Mouse (Mus musculus): ENCODE results near the gene Krtap24-1.

The Krtap24-1 gene

GRCm38 (mm10) chr16:88611922-88612321 lies at the start of gene Krtap24-1:
Gene Krtap24-1, minus strand, starts transcription at chr16:88612279.
- DNase-seq = no peak

DNA sequence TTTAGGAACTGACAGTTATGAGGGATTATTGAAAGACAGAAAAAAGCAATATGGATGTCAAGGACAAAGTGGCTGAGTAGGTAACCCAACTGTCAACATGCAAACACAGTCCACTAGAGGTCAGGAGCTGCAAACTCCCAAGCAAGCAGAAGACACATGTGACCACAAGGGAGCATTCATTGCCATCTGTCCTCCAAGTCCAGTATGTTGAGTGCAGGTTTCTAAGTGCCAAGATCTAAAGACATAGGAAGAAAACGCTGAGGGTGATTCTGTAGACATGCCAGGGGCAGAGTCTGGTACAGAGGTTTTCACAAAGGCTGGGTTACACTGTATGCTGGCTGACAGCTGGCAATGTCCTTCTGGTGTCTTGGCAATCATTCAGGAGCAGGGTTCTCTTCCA lies 45.3 kb upstream of the Krtap24-1 start:
- DNase-seq = no peak

DNA sequence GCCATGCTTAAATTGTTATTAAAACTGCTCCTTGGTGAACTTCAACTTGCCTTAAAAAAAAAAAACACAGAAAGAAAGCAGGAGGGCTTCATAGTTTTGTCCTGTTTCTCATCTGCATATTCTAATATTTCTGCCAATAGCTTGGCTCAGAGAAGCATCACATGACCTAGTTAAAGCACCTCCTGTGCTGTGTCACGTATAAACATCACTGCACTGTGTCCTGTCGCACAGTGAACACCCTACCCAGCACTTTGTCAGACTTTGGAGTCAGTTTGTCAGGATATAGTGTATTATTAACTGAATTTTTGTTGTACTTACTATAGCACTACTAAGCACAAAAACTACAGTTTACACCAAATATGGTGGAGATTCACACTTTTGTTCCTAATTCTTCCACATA lies 39.9 kb upstream of the Krtap24-1 start:
- DNase-seq = no peak

DNA sequence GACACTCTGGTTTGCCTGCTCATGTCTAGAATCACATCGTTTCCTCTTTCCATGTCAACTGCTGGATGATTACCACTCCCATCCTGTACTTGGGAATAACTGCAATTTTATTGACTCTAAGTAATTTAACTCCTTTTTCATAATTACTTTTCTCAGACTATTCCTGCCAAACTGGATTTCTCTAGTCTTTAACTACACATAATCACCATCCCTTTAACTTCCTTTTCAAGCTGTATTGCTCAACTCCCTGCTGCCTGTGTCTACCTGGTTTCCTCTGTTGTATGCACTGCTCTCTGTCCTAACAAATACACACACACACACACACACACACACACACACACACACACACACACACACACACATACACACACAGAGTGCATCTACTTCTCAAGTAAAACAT lies 39.0 kb upstream of the Krtap24-1 start:
- DNase-seq = no peak

GRCm38 (mm10) chr16:88647358-88647846 lies 35.3 kb upstream of the Krtap24-1 start, which contains the start of gene Krtap26-1:
Gene Krtap26-1, minus strand, starts transcription at chr16:88647796.
- no peak for DNase-seq

DNA sequence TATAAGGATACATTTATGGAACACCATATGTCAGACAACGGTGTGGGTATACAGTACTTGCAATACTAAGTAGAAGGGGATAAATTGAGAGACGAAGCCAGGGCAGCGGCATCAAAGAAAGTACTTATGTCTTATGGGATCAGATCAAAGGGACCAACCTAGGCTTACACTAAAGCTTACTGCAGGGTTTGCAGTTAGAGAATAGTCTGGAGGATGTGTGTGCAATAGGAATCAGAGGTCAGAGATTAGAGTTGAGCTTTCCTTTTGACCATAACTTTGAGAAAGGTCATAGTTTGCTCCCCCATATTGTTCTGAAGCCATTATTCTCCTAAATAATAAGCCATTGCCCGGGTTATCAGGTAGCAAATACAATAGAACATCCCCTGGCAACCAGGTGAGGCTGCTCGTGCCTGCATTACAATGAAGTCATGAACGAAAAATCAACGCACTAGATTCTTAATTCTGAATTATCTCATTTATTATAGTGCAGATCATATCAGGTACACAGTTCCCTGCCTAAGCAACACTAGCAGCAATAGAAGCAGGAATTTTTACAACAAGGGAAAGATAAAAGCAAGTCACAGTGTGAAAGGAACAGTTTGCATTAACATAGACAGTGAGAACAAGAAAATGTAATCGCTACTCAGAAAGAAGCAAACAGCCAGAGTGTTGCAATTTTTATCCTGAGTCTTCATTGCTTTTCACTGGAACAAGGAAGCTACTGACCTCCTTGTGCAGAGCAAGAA lies 34.5 kb upstream of the Krtap24-1 start:
- DNase-seq = no peak

DNA sequence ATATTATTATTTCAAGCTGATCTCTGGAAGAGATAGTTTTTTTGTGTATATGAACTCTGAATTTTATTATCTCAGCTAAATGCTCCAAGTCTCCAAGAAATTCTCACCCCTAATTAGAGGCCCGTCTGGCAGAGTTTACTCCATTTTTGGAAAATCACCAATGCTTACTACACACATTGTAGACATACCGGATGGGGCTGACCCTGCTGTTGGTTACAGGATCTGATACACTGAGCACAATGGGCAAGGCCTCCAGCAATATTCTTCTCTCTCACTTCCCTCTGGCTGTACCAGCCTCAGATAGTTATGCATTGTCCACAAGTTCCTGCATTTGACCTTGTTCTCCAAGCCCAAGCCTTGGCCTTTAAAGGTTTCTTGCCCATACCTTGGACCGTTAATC lies 28.0 kb upstream of the Krtap24-1 start:
- DNase-seq = no peak

- no peak for DNase-seq
Observed at GRCm38 (mm10) chr16:88635142-88635541, 23.1 kb upstream of the Krtap24-1 start.

- DNase-seq = no peak
Observed at GRCm38 (mm10) chr16:88631474-88631873, 19.4 kb upstream of the Krtap24-1 start.

- no peak for DNase-seq
Observed at GRCm38 (mm10) chr16:88627566-88627965, 15.5 kb upstream of the Krtap24-1 start, which contains the start of gene 2310079G19Rik. Gene 2310079G19Rik, minus strand, starts transcription at chr16:88627666.

DNA sequence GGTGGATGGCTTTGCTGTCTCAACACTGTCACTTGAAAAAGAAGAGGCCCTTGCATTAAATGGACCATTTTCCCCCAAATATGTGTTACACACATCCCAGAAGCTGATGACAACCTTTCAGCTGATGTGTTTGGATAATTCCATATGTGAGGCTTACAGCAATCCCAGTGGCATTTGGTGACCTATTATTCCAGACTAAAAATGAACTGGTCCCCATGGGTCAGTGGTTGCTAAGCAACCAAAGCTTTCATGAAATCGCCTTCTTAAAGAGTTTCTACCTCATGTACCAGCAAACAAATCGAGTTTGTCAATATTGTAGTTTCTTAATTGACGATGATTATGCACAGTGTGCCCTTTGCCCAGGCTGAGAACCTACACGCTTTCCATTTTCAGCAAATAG lies 633 bp upstream of the Krtap24-1 start:
- no peak for DNase-seq

DNA sequence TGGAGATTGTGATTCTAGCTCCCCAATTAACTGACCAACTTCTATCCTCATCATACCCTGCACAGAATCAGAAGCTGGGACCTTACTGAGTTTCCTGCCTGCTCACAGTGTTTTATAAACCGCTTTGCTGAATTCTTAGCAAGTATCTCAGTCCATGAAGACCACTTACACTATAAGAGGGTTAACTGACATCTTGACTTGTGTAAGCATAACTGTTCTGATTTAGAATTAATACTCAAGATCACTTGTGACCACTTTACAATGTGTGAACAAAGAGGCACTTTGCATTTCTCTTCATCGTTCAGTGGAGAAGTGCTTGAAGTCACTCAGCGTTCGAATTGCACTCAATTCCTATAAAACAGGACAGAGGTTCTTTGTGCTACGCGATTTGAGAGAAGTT lies 7.5 kb downstream of the Krtap24-1 start:
- no peak for DNase-seq

- DNase-seq = no peak
Observed at GRCm38 (mm10) chr16:88602464-88602863, 9.6 kb downstream of the Krtap24-1 start.

GRCm38 (mm10) chr16:88600303-88600702 lies 11.8 kb downstream of the Krtap24-1 start:
- no peak for DNase-seq

DNA sequence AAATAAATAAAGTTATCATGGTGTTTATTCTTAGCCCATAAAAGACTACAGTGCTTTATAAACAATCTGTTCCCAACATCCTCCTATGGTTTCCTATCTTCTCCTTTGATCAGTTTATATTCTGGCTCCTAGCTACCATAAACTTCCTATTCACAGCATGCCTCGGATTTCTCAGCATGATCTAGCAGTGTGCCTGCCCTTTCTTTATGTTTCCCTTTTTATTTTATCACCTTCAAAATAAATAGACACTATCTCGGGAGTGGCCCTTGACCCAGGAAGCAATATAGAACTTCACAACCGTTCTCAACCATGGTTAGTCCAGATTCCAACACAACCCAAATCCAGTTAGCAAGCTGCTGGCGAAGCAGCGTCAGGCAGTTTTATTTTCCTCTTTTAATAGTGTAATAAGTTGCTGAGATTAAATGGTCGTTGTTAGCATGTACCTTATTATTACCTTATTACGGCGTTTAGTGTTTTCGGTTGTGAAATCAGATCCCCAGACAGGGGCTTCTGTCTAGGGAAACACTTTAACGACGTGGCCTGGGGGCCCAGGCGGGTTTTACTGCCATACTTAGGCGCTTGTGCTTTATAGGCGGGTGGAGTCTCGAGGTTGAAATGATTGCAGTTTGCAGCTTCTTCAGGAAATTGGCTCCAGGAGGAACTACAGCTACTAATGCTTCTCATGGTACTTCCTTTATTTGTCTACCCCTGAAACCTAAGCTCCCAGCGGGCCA lies 12.4 kb downstream of the Krtap24-1 start:
- no peak for DNase-seq

- no peak for DNase-seq
Observed at GRCm38 (mm10) chr16:88592758-88593157, 19.3 kb downstream of the Krtap24-1 start.

- DNase-seq = no peak
Observed at GRCm38 (mm10) chr16:88583338-88583737, 28.7 kb downstream of the Krtap24-1 start.

DNA sequence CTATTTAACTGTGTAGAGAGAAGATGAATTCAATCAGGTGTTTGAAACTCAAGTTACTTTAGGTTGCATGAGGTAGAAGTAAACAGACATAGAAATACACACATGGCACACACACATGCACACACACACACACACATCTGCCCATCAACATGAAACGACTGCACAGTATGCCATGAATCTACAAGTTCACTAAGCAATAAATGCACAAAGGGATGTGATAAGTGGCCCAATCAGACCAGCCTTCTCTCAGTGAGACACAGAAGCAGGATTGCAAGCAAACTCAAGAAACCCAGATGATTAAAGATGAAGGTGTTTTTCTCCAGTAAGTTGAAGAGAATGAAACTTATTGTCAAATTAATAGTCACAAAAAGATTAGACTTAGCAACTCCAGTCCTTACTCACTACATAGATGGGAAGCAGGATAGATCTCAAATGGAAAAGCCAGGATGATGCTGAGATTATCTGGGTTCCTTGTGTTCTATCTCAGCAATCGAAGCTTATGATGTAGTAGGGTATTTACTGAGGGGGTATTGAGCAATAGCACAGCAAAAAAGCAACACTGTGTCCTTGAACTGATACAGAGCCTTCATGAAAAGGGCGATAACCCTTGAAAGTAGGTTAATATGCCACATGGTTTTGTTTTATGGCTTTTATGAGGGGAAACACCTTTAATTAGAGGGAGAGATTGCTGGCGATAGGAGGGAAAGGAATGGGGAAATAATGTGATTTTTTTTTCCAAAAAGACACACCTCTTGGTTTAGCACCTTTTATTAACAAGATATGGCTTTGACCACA lies 36.0 kb downstream of the Krtap24-1 start:
- no peak for DNase-seq

DNA sequence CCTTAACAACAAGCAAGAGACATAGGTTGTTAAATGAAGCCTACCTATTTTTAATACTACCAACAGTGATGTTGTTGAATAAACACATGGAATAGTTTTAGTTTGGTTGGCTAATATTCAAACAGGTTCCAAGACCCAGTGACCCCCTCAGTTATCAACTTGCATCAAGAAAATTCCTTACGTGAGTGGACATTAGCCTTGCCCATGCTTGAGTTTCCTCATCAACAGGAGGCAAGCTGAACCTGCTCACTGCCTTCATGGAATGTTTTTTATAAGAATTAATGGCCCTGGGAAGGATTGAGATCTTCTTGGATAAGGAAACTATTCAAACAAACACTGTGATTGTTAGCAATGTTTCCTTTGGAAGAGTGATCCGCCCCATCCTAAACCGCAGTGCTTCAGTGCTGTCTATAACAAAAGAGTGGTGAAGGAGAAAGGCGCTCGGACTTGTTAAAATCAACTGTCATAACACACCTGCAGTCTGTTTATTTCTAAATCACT lies 39.1 kb downstream of the Krtap24-1 start:
- no peak for DNase-seq

- no peak for DNase-seq
Observed at GRCm38 (mm10) chr16:88570136-88570535, 41.9 kb downstream of the Krtap24-1 start.

DNA sequence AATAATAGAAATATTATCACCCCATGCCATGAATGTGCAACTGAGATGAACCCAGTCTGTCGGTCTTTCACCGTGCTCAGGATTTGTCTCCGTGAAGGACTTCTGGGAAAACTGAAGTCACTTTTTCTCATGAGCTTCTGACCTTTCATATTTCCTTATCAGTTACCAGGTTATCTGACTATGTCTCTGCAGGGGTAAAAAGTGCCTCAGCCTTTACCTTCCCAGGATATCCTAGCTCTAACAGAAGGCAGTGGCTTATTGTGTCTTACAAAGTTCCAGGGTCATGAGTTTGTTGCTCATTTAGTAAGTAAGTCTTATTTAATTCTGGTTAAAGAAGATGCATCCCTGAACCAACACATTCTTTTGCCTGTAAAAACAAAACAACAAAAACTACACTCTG lies 42.3 kb downstream of the Krtap24-1 start:
- DNase-seq = no peak

GRCm38 (mm10) chr16:88569096-88569495 lies 43.0 kb downstream of the Krtap24-1 start:
- DNase-seq = no peak

Measured in spleen, adult 18-20 months (tissue).